8 mouse cellular contexts compared by ENCODE assay signal in genomic region chr4:155095238-155095900, GRCm38 (mm10). TPM values are rescaled to one million over a fixed set of nuclear protein-coding genes. Genes with fewer than 3 reads are reported as not detected.
DNase-seq lines count a peak whose midpoint lies in the region; ATAC-seq and TF ChIP-seq lines count a peak whose summit lies in the region.

No protein-coding gene starts in this region.

- H3K27me3 ChIP-seq in ES-Bruce4 (ENCODE audit: control insufficient read depth, insufficient read depth, low read length, poor library complexity, severe bottlenecking), result no peaks in the 10 kb centered on the region
- no peaks in the 10 kb centered on the region for H3K27me3 ChIP-seq in forebrain, embryonic 14.5 days (replicated peaks; ENCODE audit: control insufficient read depth, insufficient read depth, low read length)
- H3K27me3 ChIP-seq in liver, embryonic 15.5 days, result no peaks in the 10 kb centered on the region
- no peaks in the 10 kb centered on the region for H3K27me3 ChIP-seq in neural tube, embryonic 12.5 days (replicated peaks)
- no peaks in the 10 kb centered on the region for H3K27me3 ChIP-seq in stomach, postnatal 0 days (ENCODE audit: control insufficient read depth, insufficient read depth, low read length)

- 40% methylated on average over 8 of the region's 8 CpGs for WGBS in forebrain, embryonic 14.5 days
- WGBS in liver, embryonic 15.5 days (ENCODE audit: insufficient replicate concordance), result 44% methylated on average over 8 of the region's 8 CpGs
- WGBS in neural tube, embryonic 12.5 days, result 38% methylated on average over 8 of the region's 8 CpGs
- 44% methylated on average over 8 of the region's 8 CpGs for WGBS in stomach, postnatal 0 days

- peak; percentile 40 for ATAC-seq in cerebellum, adult (ENCODE audit: insufficient number of reproducible peaks, low FRiP score, low TSS enrichment)
- peak; percentile 88 for ATAC-seq in forebrain, embryonic 14.5 days
- ATAC-seq in liver, embryonic 15.5 days (ENCODE audit: insufficient read depth), result peak; percentile 35; the same call in 1 of the 2 replicates
- ATAC-seq in neural tube, embryonic 12.5 days (ENCODE audit: low FRiP score, low read depth), result peak; percentile 82
- ATAC-seq in stomach, postnatal 0 days (ENCODE audit: low FRiP score, low TSS enrichment), result peak; percentile 80

- TF ChIP-seq CTCF in ES-Bruce4 (IDR thresholded peaks at IDR 0.05; ENCODE audit: low read depth, low read length), result peak; percentile 98
- TF ChIP-seq CTCF in stomach, postnatal 0 days (IDR thresholded peaks at IDR 0.05; ENCODE audit: low read depth), result peak; percentile 100

- DNase-seq in forebrain, embryonic 14.5 days (ENCODE audit: low spot score), result peak; percentile 96
- DNase-seq in heart, postnatal 10 days, result peak; percentile 91 to 94
- peak; percentile 88 to 92 for DNase-seq in kidney, postnatal 4 days
- peak; percentile 85 for DNase-seq in stomach, postnatal 0 days (ENCODE audit: low spot score)

- H3K9me3 ChIP-seq in ES-Bruce4 (replicated peaks; ENCODE audit: control insufficient read depth, insufficient read depth, low read length, poor library complexity, severe bottlenecking), result no peaks in the 10 kb centered on the region
- H3K9me3 ChIP-seq in forebrain, embryonic 14.5 days (replicated peaks; ENCODE audit: control insufficient read depth, low read length), result no peaks in the 10 kb centered on the region
- H3K9me3 ChIP-seq in liver, embryonic 15.5 days (replicated peaks), result no peaks in the 10 kb centered on the region
- no peaks in the 10 kb centered on the region for H3K9me3 ChIP-seq in neural tube, embryonic 12.5 days
- no peaks in the 10 kb centered on the region for H3K9me3 ChIP-seq in stomach, postnatal 0 days (ENCODE audit: control insufficient read depth, low read length)

- TF ChIP-seq POLR2A in ES-Bruce4 (IDR thresholded peaks at IDR 0.05; ENCODE audit: insufficient read depth, low read length), result no peak

- H3K4me3 ChIP-seq in ES-Bruce4 (ENCODE audit: low read depth, low read length), result no peak overlapping the region
- no peak overlapping the region for H3K4me3 ChIP-seq in forebrain, embryonic 14.5 days (ENCODE audit: low read depth, low read length)
- no peak overlapping the region for H3K4me3 ChIP-seq in liver, embryonic 15.5 days (replicated peaks)
- H3K4me3 ChIP-seq in neural tube, embryonic 12.5 days, result no peak overlapping the region
- no peak overlapping the region for H3K4me3 ChIP-seq in stomach, postnatal 0 days (ENCODE audit: low read depth, low read length)

- no peaks in the 10 kb centered on the region for H3K36me3 ChIP-seq in ES-Bruce4 (ENCODE audit: control insufficient read depth, insufficient read depth, low read length, poor library complexity, severe bottlenecking)
- H3K36me3 ChIP-seq in forebrain, embryonic 14.5 days (ENCODE audit: control insufficient read depth, insufficient read depth, low read length), result no peaks in the 10 kb centered on the region
- no peaks in the 10 kb centered on the region for H3K36me3 ChIP-seq in liver, embryonic 15.5 days (replicated peaks)
- H3K36me3 ChIP-seq in neural tube, embryonic 12.5 days, result no peaks in the 10 kb centered on the region
- H3K36me3 ChIP-seq in stomach, postnatal 0 days (ENCODE audit: control insufficient read depth, insufficient read depth, low read length), result no peaks in the 10 kb centered on the region

- no peaks in the 10 kb centered on the region for H3K4me1 ChIP-seq in ES-Bruce4 (ENCODE audit: control insufficient read depth, insufficient read depth, low read length)
- H3K4me1 ChIP-seq in forebrain, embryonic 14.5 days (ENCODE audit: control insufficient read depth, insufficient read depth, low read length), result no peaks in the 10 kb centered on the region
- no peaks in the 10 kb centered on the region for H3K4me1 ChIP-seq in liver, embryonic 15.5 days (replicated peaks)
- peaks cover 3% of the 10 kb centered on the region; the same call in 1 of the 2 replicates for H3K4me1 ChIP-seq in neural tube, embryonic 12.5 days
- H3K4me1 ChIP-seq in stomach, postnatal 0 days (replicated peaks; ENCODE audit: control insufficient read depth, insufficient read depth), result no peaks in the 10 kb centered on the region

- H3K9ac ChIP-seq in ES-Bruce4 (ENCODE audit: low read depth, poor library complexity, severe bottlenecking), result no peak overlapping the region
- peak overlapping the region; percentile 8; the same call in 1 of the 2 replicates for H3K9ac ChIP-seq in forebrain, embryonic 14.5 days (ENCODE audit: low read length)
- no peak overlapping the region for H3K9ac ChIP-seq in liver, embryonic 15.5 days
- H3K9ac ChIP-seq in neural tube, embryonic 12.5 days, result no peak overlapping the region
- no peak overlapping the region for H3K9ac ChIP-seq in stomach, postnatal 0 days (ENCODE audit: low read length)

- H3K4me2 ChIP-seq in forebrain, embryonic 14.5 days (ENCODE audit: low read length), result no peak overlapping the region
- no peak overlapping the region for H3K4me2 ChIP-seq in liver, embryonic 15.5 days
- H3K4me2 ChIP-seq in neural tube, embryonic 12.5 days (replicated peaks), result 0 out of 2 replicates have a peak overlapping the region, but pooled peaks have one; percentile 27
- H3K4me2 ChIP-seq in stomach, postnatal 0 days (replicated peaks; ENCODE audit: low read depth), result no peak overlapping the region

- intact Hi-C loops in heart, postnatal 10 days (cut with DNase I), result loop anchor here (1.0 kb wide), 2 partner anchors 154 to 213 kb away; partner anchors contain the start of gene Faap20

- 0 out of 2 replicates have a peak, but pooled peaks have one; percentile 20 for TF ChIP-seq EP300 in ES-Bruce4 (IDR thresholded peaks at IDR 0.05; ENCODE audit: insufficient read depth, low read depth, low read length)
- TF ChIP-seq EP300 in stomach, postnatal 0 days (optimal IDR thresholded peaks at IDR 0.05), result no peak

- H3K27ac ChIP-seq in ES-Bruce4 (ENCODE audit: insufficient read depth, low read length), result no peak overlapping the region
- H3K27ac ChIP-seq in forebrain, embryonic 14.5 days (ENCODE audit: low read depth, low read length), result no peak overlapping the region
- no peak overlapping the region for H3K27ac ChIP-seq in liver, embryonic 15.5 days (replicated peaks)
- H3K27ac ChIP-seq in neural tube, embryonic 12.5 days, result no peak overlapping the region
- no peak overlapping the region for H3K27ac ChIP-seq in stomach, postnatal 0 days (replicated peaks)

RNA-seq across cellular contexts. Expression of gene Morn1, which starts 9.0 kb away (rescaled TPM):
- 11.6 and 13.0 TPM in 2 replicates for polyA plus RNA-seq in ES-Bruce4 (2011; ENCODE audit: insufficient read depth, insufficient read length, low read depth, missing spikeins)
- polyA plus RNA-seq in forebrain, embryonic 14.5 days (2014; fragmentation: Nextera tagmentation; extraction: Ambion mirVana), result 7.1 and 10.6 TPM in 2 replicates
- 1 to 10 TPM; 2.8 to 3.8 TPM for total RNA-seq in heart, postnatal 10 days (2021)
- polyA plus RNA-seq in liver, embryonic 15.5 days (2015; fragmentation: Nextera tagmentation; extraction: Ambion mirVana), result 0.88 and 1.1 TPM in 2 replicates
- 6.0 and 6.1 TPM in 2 replicates for polyA plus RNA-seq in neural tube, embryonic 12.5 days (2016; fragmentation: Nextera tagmentation; extraction: Ambion mirVana)
- 3.2 and 3.6 TPM in 2 replicates for polyA plus RNA-seq in stomach, postnatal 0 days (2015; fragmentation: Nextera tagmentation; extraction: Ambion mirVana)

RNA-seq across cellular contexts. Expression of gene Rer1, which starts 9.2 kb away (rescaled TPM):
- 74.9 and 82.5 TPM in 2 replicates for polyA plus RNA-seq in ES-Bruce4 (2011; ENCODE audit: insufficient read depth, insufficient read length, low read depth, missing spikeins)
- polyA plus RNA-seq in forebrain, embryonic 14.5 days (2014; fragmentation: Nextera tagmentation; extraction: Ambion mirVana), result 161 and 163 TPM in 2 replicates
- total RNA-seq in heart, postnatal 10 days (2021), result 10 to 100 TPM; 71.8 to 77.3 TPM
- polyA plus RNA-seq in liver, embryonic 15.5 days (2015; fragmentation: Nextera tagmentation; extraction: Ambion mirVana), result 78.0 and 81.0 TPM in 2 replicates
- 135 and 137 TPM in 2 replicates for polyA plus RNA-seq in neural tube, embryonic 12.5 days (2016; fragmentation: Nextera tagmentation; extraction: Ambion mirVana)
- 182 and 185 TPM in 2 replicates for polyA plus RNA-seq in stomach, postnatal 0 days (2015; fragmentation: Nextera tagmentation; extraction: Ambion mirVana)

RNA-seq across cellular contexts. Expression of gene Pex10, which starts 28.6 kb away (rescaled TPM):
- 15.4 and 17.7 TPM in 2 replicates for polyA plus RNA-seq in ES-Bruce4 (2011; ENCODE audit: insufficient read depth, insufficient read length, low read depth, missing spikeins)
- polyA plus RNA-seq in forebrain, embryonic 14.5 days (2014; fragmentation: Nextera tagmentation; extraction: Ambion mirVana), result 4.2 and 4.9 TPM in 2 replicates
- total RNA-seq in heart, postnatal 10 days (2021), result 10 to 100 TPM; 18.4 to 23.7 TPM
- polyA plus RNA-seq in liver, embryonic 15.5 days (2015; fragmentation: Nextera tagmentation; extraction: Ambion mirVana), result 7.5 and 8.3 TPM in 2 replicates
- 16.6 and 17.3 TPM in 2 replicates for polyA plus RNA-seq in neural tube, embryonic 12.5 days (2016; fragmentation: Nextera tagmentation; extraction: Ambion mirVana)
- polyA plus RNA-seq in stomach, postnatal 0 days (2015; fragmentation: Nextera tagmentation; extraction: Ambion mirVana), result 10.3 and 10.5 TPM in 2 replicates

RNA-seq across cellular contexts. Expression of gene Plch2, which starts 38.8 kb away (rescaled TPM):
- polyA plus RNA-seq in ES-Bruce4 (2011; ENCODE audit: insufficient read depth, insufficient read length, low read depth, missing spikeins), result 2.6 and 4.2 TPM in 2 replicates
- 6.2 and 7.4 TPM in 2 replicates for polyA plus RNA-seq in forebrain, embryonic 14.5 days (2014; fragmentation: Nextera tagmentation; extraction: Ambion mirVana)
- total RNA-seq in heart, postnatal 10 days (2021), result not detected
- polyA plus RNA-seq in liver, embryonic 15.5 days (2015; fragmentation: Nextera tagmentation; extraction: Ambion mirVana), result 0.14 TPM in 1 of 2 replicates, not detected in the other
- polyA plus RNA-seq in neural tube, embryonic 12.5 days (2016; fragmentation: Nextera tagmentation; extraction: Ambion mirVana), result 4.1 TPM in 2 replicates
- 15.4 and 18.3 TPM in 2 replicates for polyA plus RNA-seq in stomach, postnatal 0 days (2015; fragmentation: Nextera tagmentation; extraction: Ambion mirVana)

Comparison
In these comparisons a context has a peak if more than half of its experiments do, and no peak if none do; other contexts are left out.
1. ATAC-seq: peak in every context shown above with its lines; median percentile 88 in forebrain, embryonic 14.5 days; 82 in neural tube, embryonic 12.5 days; 80 in stomach, postnatal 0 days; 40 in cerebellum, adult; 35 in liver, embryonic 15.5 days.